Mouse (Mus musculus) stomach, postnatal 0 days (tissue): ENCODE data around the gene Mgat5.

Source experiments
- CTCF ChIP-seq: IDR thresholded peaks from 2 replicates; pipeline ENCODE4 v1.5.1; 2016; ENCODE audit warnings: antibody characterized with exemption, low read depth, mild to moderate bottlenecking, moderate library complexity
- EP300 ChIP-seq: optimal IDR thresholded peaks from 2 replicates; pipeline ENCODE3; 2016; ENCODE audit warnings: antibody characterized with exemption

GRCm38 (mm10) chr1:127327773-127328172 is 123.0 kb downstream of the Mgat5 start:
- TF ChIP-seq CTCF (no peak), EP300 (no peak)
